Mouse (Mus musculus) neural tube, embryonic 11.5 days (tissue): Measurements from ENCODE around the gene Polr1c. TPM values are rescaled to one million over a fixed set of nuclear protein-coding genes. Genes with fewer than 3 reads are reported as not detected.
A peak's percentile ranks its signal among the peaks of the same experiment; 100 is the strongest.

ENCODE experiments used
- ATAC-seq: fragments of 200-750 bp; cut with Nextera tagmentation; 2 replicates; pipeline ENCODE4 v1.8.0; 2017; ENCODE audit warnings: moderate number of reproducible peaks, mild to moderate bottlenecking, moderate TSS enrichment, moderate library complexity; ENCODE audit not compliant: insufficient read depth, low FRiP score, low TSS enrichment
- DNase-seq: peaks from one replicate; pipeline ENCODE4 v3.0.0-alpha.2; 2015; ENCODE audit warnings: low spot score
- H3K27ac ChIP-seq: fragments of 300-500 bp; sonication (generic); 2 replicates; pipeline ENCODE4 v1.5.1; 2014; ENCODE audit warnings: low read depth, mild to moderate bottlenecking, low read length
- H3K27me3 ChIP-seq: fragments of 300-500 bp; sonication (generic); 2 replicates; pipeline ENCODE4 v1.6.1; 2014; ENCODE audit warnings: mild to moderate bottlenecking, low read length, mixed read lengths; ENCODE audit not compliant: control insufficient read depth, insufficient read depth
- H3K36me3 ChIP-seq: fragments of 300-500 bp; sonication (generic); 2 replicates; pipeline ENCODE4 v1.6.1; 2014; ENCODE audit warnings: mild to moderate bottlenecking, low read length, moderate library complexity, mixed read lengths; ENCODE audit not compliant: control insufficient read depth, insufficient read depth
- H3K4me1 ChIP-seq: fragments of 300-500 bp; sonication (generic); 2 replicates; pipeline ENCODE4 v1.6.1; 2014; ENCODE audit warnings: low read length, mixed read lengths; ENCODE audit not compliant: control insufficient read depth, insufficient read depth
- H3K4me2 ChIP-seq: fragments of 300-500 bp; sonication (generic); 2 replicates; pipeline ENCODE4 v1.6.1; 2014; ENCODE audit warnings: low read depth, mild to moderate bottlenecking, moderate library complexity
- H3K4me3 ChIP-seq: fragments of 300-500 bp; sonication (generic); 2 replicates; pipeline ENCODE4 v1.5.1; 2014; ENCODE audit warnings: low read depth, low read length
- H3K9ac ChIP-seq: fragments of 300-500 bp; sonication (generic); 2 replicates; pipeline ENCODE4 v1.6.1; 2014; ENCODE audit warnings: mild to moderate bottlenecking, low read length
- H3K9me3 ChIP-seq: fragments of 300-500 bp; sonication (generic); 2 replicates; pipeline ENCODE4 v1.6.1; 2016; ENCODE audit warnings: low read length; ENCODE audit not compliant: control insufficient read depth
- WGBS: fragments of 180-500 bp; shearing (Covaris S2); extraction: QIAGEN DNeasy Blood & Tissue Kit; methylation state at CpG from one replicate; pipeline ENCODE4 v1.1.7; 2014; 5-methylcytosine and 5-hydroxymethylcytosine counted together
- polyA plus RNA-seq: library from polyadenylated mRNA; unstranded; fragments of >200 nt; fragmentation: Nextera tagmentation; extraction: Ambion mirVana; gene quantifications from 2 replicates; pipeline ENCODE4 v1.2.1, GENCODE M21; 2014

The Polr1c gene
- polyA plus RNA-seq, 1 experiment from 2014 or later = 105 TPM

DNA sequence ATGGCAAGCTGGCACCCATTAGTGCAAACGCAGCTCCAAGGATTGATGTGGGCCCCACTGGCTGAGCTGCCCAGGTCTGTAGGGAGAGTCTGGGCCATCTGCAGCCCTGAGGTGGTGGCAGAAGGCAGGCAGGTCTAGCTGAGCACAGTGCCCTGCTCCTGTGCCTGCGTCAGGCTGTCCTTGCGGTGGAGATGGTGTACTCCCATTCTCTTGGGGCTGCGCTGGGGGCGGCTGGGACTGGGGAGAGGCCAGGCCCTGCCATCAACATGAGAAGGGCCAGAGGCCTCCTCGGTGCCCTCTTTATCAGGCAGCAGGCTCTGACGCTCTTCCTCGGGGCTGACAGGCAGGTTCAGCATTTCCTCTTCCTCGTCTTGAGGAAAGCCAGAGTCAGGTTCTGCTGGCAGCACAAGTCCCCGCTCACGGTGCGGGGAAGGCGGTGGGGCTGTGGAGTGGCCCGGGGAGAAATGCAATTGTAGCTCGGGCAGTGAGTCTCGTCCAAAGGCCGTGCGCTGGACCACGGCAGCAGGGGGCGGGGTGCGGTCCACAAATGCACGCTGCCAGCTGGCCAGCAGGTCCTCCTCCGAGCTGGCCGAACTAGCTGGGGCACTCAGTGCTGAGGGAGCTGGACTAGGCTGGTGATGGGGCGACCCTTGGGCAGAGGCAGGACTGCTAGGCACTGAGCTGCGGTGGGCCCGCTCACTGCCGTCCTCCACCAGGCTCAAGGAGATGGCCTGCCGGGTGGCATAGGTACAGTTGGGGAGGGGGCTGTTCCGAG lies 10.6 kb upstream of the Polr1c start:
- DNase-seq (no peak), ATAC-seq (no peak)
- peaks cover 4% of the 10 kb centered on the region; the same call in 1 of the 2 replicates for H3K4me1 ChIP-seq
- H3K4me3 ChIP-seq = no peak overlapping the region
- peaks cover 11% of the 10 kb centered on the region for H3K27me3 ChIP-seq
- H3K27ac ChIP-seq = no peak overlapping the region
- H3K36me3 ChIP-seq = peaks cover 10% of the 10 kb centered on the region
- 89% methylated on average over 29 of the region's 30 CpGs for WGBS
- H3K9me3 ChIP-seq = 0 out of 2 replicates have a peak, but pooled peaks cover 2% of the 10 kb centered on the region
- H3K9ac ChIP-seq = no peak overlapping the region
- no peak overlapping the region for H3K4me2 ChIP-seq

DNA sequence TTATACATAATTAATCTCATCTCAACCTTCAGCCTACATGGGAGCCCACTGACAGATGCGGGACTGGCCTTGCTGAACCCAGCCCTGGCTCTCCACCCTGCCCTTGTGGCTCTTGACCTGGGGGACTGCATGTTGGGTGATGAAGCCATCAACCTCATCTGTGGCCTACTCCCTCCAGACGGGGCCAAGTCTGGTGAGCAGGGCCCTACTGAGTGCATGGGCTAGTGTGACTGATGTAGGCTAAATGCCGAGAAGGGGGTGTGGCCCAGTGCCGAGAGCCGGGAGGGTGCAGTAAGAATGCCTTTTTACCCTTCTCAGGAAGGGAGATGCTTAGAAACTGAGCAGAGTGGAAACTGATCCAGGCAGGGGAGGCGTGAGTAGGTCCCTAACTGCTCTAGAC lies 7.3 kb upstream of the Polr1c start:
- Histone ChIP-seq H3K9me3 (0 out of 2 replicates have a peak, but pooled peaks cover 2% of the 10 kb centered on the region), H3K9ac (no peak overlapping the region), H3K36me3 (peaks cover 18% of the 10 kb centered on the region), H3K27me3 (peaks cover 11% of the 10 kb centered on the region), H3K4me1 (peaks cover 6% of the 10 kb centered on the region; the same call in 1 of the 2 replicates), H3K27ac (no peak overlapping the region), H3K4me3 (no peak overlapping the region), H3K4me2 (peak overlapping the region; percentile 8; the same call in 1 of the 2 replicates)
- DNase-seq = no peak
- ATAC-seq = no peak; the same call in 1 of the 2 replicates
- WGBS = 34% methylated on average over 6 of the region's 6 CpGs

DNA sequence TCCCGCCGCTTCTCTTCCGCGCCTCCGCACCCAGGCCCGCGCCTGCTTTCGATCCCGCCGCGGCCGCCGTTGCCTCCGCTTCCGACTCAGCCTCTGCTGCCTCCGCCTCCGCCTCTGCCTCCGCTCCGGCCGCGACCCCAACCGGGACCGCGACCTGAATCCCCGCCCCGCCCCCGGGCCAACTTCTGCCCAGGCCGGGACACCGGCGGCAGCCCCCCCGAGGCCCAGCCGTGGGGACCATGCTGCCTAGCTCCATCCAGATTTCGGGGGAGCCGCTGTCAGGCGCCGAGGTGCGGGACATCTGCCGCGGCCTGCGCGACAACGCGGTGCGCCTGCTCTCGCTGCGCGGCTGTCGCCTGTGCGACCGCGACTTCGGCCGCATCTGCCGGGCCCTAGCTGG lies 6.3 kb upstream of the Polr1c start:
- DNase-seq (peak; percentile 54), ATAC-seq (peak; percentile 24; the same call in 1 of the 2 replicates)
- Histone ChIP-seq H3K27me3 (peaks cover 11% of the 10 kb centered on the region), H3K4me2 (peak overlapping the region; percentile 97), H3K4me3 (peak overlapping the region; percentile 63), H3K36me3 (peaks cover 15% of the 10 kb centered on the region), H3K4me1 (peaks cover 8% of the 10 kb centered on the region), H3K9me3 (0 out of 2 replicates have a peak, but pooled peaks cover 2% of the 10 kb centered on the region), H3K9ac (peak overlapping the region; percentile 67), H3K27ac (0 out of 2 replicates have a peak overlapping the region, but pooled peaks have one; percentile 20)
- under 1% methylated on average over 48 of the region's 54 CpGs for WGBS

DNA sequence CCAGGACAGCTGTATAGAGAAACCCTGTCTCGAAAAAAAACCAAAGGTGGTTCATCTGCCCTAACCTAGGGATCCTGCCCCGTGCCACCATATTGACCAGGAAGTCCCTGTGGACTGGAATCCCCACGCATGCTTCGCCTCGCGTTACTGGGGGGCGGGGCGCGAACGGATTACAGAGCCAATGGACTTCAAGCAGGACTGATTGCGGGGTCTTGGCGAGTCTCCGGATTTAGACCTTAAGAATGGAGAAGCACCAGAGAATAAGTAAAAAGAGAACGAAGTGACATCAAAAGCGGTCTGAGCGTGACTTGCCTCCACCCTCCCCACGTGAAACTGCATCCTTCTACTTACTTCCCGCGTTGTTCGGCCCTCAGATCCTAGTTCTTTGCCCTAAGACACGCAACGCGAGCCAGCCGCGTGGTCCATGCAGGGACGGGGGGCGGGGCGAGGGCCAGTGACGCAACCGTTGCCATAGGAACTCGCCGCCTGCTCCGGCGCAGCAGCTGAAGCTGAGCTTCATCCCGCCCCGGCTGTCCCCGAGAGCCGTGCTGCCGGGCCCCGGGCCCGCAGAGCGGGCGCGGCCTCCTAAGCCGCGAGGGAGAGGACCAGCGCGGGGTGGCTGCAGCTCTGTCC lies 5.7 kb upstream of the Polr1c start, which contains the start of gene Lrrc73:
Lrrc73 (plus strand) TSS at position 80 of the 633 bp plus-strand sequence.
- Histone ChIP-seq H3K27me3 (peaks cover 11% of the 10 kb centered on the region), H3K4me1 (peaks cover 13% of the 10 kb centered on the region), H3K9ac (peak within 1 kb of the TSS; percentile 67), H3K27ac (0 out of 2 replicates have a peak within 1 kb of the TSS, but pooled peaks have one; percentile 20), H3K4me2 (peak within 1 kb of the TSS; percentile 97), H3K36me3 (peaks cover 15% of the 10 kb centered on the region), H3K9me3 (0 out of 2 replicates have a peak, but pooled peaks cover 2% of the 10 kb centered on the region), H3K4me3 (peak within 1 kb of the TSS; percentile 63)
- ATAC-seq = peak; percentile 85
- DNase-seq = peak; percentile 93
- WGBS = 3% methylated on average over 38 of the region's 48 CpGs

DNA sequence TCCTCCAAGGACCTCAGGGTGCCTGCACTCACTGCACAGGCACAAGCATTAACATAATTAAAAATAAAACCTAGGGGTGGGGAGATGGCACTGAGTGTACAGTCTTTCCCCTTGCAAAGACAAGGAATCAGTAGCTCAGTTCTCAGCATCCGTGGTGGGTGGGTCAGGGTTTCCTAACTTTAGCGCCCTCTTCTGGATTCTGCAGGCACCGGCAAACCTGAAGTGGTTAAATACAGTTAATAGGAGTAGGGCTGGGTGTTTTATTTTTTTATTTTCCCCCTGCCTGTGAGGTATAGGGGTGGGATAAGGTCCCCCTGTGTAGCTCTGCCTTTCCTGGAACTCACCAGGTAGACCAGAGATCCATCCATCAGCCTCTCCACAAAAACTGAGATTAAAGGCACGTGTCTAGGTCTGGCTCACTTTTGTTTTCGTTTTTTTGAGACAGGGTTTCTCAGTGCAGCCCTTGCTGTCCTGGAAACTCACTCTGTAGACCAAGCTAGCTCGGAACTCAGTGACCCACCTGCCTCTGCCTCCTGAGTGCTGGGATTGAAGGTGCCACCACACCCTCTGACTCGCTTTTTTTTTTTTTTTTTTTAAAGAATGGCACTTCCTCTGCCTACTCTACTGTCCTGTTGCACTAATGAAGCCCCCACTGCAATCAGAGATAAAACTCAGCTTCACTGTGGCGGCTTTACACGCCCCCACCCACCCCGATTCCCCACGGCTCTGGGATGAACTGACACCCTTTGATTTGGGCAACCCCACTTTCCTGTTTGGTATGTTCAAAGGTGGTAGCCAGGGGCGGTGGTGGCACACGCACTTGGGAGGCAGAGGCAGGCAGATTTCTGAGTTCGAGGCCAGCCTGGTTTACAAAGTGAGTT lies 5.0 kb upstream of the Polr1c start:
- Histone ChIP-seq H3K9me3 (0 out of 2 replicates have a peak, but pooled peaks cover 2% of the 10 kb centered on the region), H3K4me2 (peak overlapping the region; percentile 97), H3K27ac (no peak overlapping the region), H3K9ac (peak overlapping the region; percentile 67; the same call in 1 of the 2 replicates), H3K4me1 (peaks cover 13% of the 10 kb centered on the region), H3K4me3 (peak overlapping the region; percentile 63), H3K36me3 (peaks cover 11% of the 10 kb centered on the region), H3K27me3 (peaks cover 11% of the 10 kb centered on the region)
- DNase-seq = peak; percentile 44
- ATAC-seq = no peak
- 60% methylated on average over 14 of the region's 14 CpGs for WGBS

DNA sequence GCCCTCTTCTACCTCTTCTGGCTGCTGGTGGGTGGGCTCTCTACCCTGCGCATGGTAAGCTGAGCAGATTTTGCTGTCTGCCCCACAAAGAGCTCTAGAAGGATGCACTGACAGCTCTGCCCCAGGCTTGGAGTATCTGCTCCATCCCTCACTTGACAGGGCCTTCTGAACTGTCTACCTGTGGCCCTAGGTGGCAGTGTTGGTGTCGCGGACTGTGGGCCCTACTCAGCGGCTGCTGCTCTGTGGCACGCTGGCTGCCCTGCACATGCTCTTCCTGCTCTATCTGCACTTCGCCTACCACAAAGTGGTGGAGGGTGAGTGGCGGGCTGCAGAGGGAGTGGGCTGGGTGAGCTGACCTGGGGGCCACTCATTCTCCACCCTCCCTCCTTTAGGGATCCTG lies 3.3 kb upstream of the Polr1c start:
- Histone ChIP-seq H3K36me3 (peaks cover 11% of the 10 kb centered on the region), H3K4me3 (no peak overlapping the region), H3K27ac (no peak overlapping the region), H3K9me3 (no peaks in the 10 kb centered on the region), H3K4me2 (no peak overlapping the region), H3K27me3 (peaks cover 11% of the 10 kb centered on the region), H3K9ac (no peak overlapping the region), H3K4me1 (peaks cover 21% of the 10 kb centered on the region)
- 83% methylated on average over 7 of the region's 7 CpGs for WGBS
- DNase-seq = no peak
- ATAC-seq = no peak

DNA sequence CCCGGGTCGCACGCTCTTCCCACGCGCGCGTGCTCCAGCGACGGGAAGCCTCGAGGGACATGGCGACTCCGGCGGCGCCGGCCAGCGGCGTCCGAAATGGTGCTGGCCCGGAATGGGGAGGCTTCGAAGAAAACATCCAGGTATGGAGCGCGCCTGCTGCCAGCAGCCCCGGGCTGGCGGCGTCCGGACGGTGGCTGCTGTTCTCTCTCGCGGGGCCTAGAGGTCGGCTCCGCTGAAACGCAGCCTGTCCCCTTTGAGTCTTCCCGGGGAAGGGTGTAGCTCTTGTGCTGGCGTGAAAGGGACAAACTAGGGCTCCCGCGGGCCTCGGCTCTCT lies 302 bp upstream of the Polr1c start:
- Histone ChIP-seq H3K4me2 (peak overlapping the region; percentile 84), H3K4me1 (peaks cover 14% of the 10 kb centered on the region), H3K9ac (peak overlapping the region; percentile 86), H3K27me3 (no peaks in the 10 kb centered on the region), H3K9me3 (no peaks in the 10 kb centered on the region), H3K4me3 (peak overlapping the region; percentile 98), H3K36me3 (peaks cover 23% of the 10 kb centered on the region), H3K27ac (0 out of 2 replicates have a peak overlapping the region, but pooled peaks have one; percentile 27)
- DNase-seq = no peak
- ATAC-seq = 0 out of 2 replicates have a peak, but pooled peaks have one; percentile 38
- WGBS = under 1% methylated on average over 37 of the region's 37 CpGs

DNA sequence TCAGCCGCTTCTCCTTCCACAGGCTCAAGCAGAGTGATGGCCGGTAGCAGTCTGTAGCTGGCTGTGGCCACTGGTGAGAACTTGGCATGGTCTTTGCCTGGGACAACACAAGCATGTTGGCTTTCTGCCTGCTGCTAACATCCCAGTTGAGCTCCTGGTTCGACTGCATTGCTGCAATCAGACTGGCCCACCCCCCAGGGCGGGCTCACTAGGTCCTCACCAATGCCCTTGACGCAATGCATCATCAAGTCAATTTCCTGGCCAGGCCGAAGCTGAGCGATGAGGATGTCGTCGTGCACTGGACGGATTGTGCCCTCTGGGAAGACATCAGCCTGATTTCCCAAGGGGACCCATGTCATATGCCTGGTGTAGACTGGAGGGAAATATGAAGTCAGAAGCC lies 3.3 kb downstream of the Polr1c start:
- Histone ChIP-seq H3K9ac (no peak overlapping the region), H3K4me3 (no peak overlapping the region; the same call in 1 of the 2 replicates), H3K4me1 (peaks cover 14% of the 10 kb centered on the region), H3K4me2 (no peak overlapping the region), H3K9me3 (no peaks in the 10 kb centered on the region), H3K27me3 (no peaks in the 10 kb centered on the region), H3K27ac (no peak overlapping the region), H3K36me3 (peaks cover 28% of the 10 kb centered on the region)
- 76% methylated on average over 10 of the region's 10 CpGs for WGBS
- ATAC-seq = no peak
- DNase-seq = no peak
